Mouse (Mus musculus): ENCODE data around the gene Unc45a. TPM values are rescaled to one million over a fixed set of nuclear protein-coding genes. Genes with fewer than 3 reads are reported as not detected.

The Unc45a gene
- polyA plus RNA-seq, 1 experiment, result 102 TPM

GRCm38 (mm10) chr7:80283226-80283918, 57.4 kb downstream of the Unc45a start:
- DNase-seq, result no peak
- Histone ChIP-seq H3K4me3 (replicated peaks; ENCODE audit: extremely low read depth, low read depth, low read length) (no peak overlapping the region), H3K4me1 (ENCODE audit: control insufficient read depth, insufficient read depth, low read length) (no peaks in the 10 kb centered on the region)
- 82% methylated on average over 3 of the region's 3 CpGs for WGBS
- TF ChIP-seq POLR2A (IDR thresholded peaks at IDR 0.05; ENCODE audit: borderline replicate concordance, extremely low read depth, low read depth, low read length) (no peak), CTCF (IDR thresholded peaks at IDR 0.05; ENCODE audit: insufficient read depth, low read length) (no peak)

DNA sequence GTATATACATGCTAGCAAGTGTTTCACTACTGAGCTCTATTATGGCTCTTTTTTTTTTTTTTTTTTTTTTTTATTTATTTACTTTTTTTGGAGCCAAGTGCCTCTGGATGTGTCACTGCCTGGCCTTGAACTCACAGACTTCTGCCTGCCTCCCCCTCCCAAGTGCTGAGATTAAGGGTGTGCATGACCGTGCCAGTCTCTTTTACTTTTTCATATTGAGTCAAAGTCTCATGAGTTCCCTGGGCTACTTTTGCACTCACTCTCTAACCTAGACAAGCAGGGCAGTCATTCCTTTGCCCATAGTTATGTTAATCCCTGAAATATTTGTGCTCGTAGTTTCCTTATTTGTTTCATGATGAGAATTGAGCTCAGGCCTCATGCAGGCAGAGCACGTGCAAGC, 59.2 kb downstream of the Unc45a start:
- DNase-seq, result no peak
- Histone ChIP-seq H3K4me3 (replicated peaks; ENCODE audit: extremely low read depth, low read depth, low read length) (no peak overlapping the region), H3K4me1 (ENCODE audit: control insufficient read depth, insufficient read depth, low read length) (no peaks in the 10 kb centered on the region)
- no peak for TF ChIP-seq POLR2A (IDR thresholded peaks at IDR 0.05; ENCODE audit: borderline replicate concordance, extremely low read depth, low read depth, low read length)
- no peak for TF ChIP-seq CTCF (IDR thresholded peaks at IDR 0.05; ENCODE audit: insufficient read depth, low read length)
- 91% methylated on average over 3 of the region's 3 CpGs for WGBS

DNA sequence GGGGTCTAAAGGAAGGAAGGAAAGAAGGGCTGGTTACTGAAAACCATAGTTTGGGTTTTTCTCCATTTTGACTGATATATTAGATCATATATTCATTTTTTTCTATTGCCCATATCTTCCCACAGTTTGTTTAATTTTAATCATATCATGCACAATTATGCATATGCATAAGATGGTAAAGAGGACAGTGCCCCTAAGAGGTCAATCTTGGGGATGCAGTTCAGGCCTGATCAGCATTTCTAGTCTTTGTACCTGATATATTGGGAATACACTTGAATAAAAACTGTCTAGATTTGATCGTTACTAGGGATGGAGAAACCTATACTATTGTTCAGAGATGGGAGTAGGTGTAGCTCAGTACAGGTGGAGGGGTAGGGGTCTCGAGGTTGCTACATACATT, 59.8 kb downstream of the Unc45a start:
- no peak for TF ChIP-seq CTCF (IDR thresholded peaks at IDR 0.05; ENCODE audit: insufficient read depth, low read length)
- no peak for TF ChIP-seq POLR2A (IDR thresholded peaks at IDR 0.05; ENCODE audit: borderline replicate concordance, extremely low read depth, low read depth, low read length)
- 92% methylated on average over 2 of the region's 2 CpGs for WGBS
- Histone ChIP-seq H3K4me1 (ENCODE audit: control insufficient read depth, insufficient read depth, low read length) (no peaks in the 10 kb centered on the region), H3K4me3 (replicated peaks; ENCODE audit: extremely low read depth, low read depth, low read length) (no peak overlapping the region)
- no peak for DNase-seq

DNA sequence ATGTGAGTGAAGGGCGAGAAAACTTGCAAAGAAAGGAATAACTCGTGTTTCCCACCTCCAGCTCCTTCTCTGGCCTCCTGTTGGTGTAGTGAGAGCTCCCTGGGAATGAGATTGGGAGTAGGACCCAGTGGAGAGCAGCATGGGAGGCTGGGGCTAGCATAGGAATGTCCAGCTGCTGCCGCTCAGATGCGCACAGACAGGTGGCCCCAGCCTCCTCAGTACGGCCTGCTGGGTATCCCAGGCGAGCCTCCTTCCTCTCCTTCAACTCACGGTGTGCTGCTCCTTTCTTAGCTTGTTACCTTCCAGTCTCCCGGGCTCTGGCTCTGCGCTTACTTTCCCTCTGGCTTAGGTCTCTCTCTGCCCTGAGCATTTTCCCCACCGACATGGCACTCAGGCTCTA, 60.8 kb downstream of the Unc45a start:
- Histone ChIP-seq H3K4me1 (ENCODE audit: control insufficient read depth, insufficient read depth, low read length) (no peaks in the 10 kb centered on the region), H3K4me3 (replicated peaks; ENCODE audit: extremely low read depth, low read depth, low read length) (no peak overlapping the region)
- no peak for DNase-seq
- WGBS, result 82% methylated on average over 10 of the region's 10 CpGs
- no peak for TF ChIP-seq CTCF (IDR thresholded peaks at IDR 0.05; ENCODE audit: insufficient read depth, low read length)
- TF ChIP-seq POLR2A (IDR thresholded peaks at IDR 0.05; ENCODE audit: borderline replicate concordance, extremely low read depth, low read depth, low read length), result no peak

GRCm38 (mm10) chr7:80276374-80276773, 64.4 kb downstream of the Unc45a start:
- 92% methylated on average over 4 of the region's 4 CpGs for WGBS
- H3K4me3 ChIP-seq (replicated peaks; ENCODE audit: extremely low read depth, low read depth, low read length), result no peak overlapping the region
- no peak for DNase-seq
- H3K4me1 ChIP-seq (ENCODE audit: control insufficient read depth, insufficient read depth, low read length), result peaks cover 3% of the 10 kb centered on the region; the same call in 1 of the 2 replicates
- TF ChIP-seq CTCF (IDR thresholded peaks at IDR 0.05; ENCODE audit: insufficient read depth, low read length) (no peak), POLR2A (IDR thresholded peaks at IDR 0.05; ENCODE audit: borderline replicate concordance, extremely low read depth, low read depth, low read length) (no peak)

Other genes with a start within 250 kb of the Unc45a start
- gene Idh2, start 225.6 kb downstream of the Unc45a start, polyA plus RNA-seq (2012; rRNA removed), result 144 and 162 TPM in 2 replicates
- gene Sema4b, start 154.2 kb downstream of the Unc45a start, polyA plus RNA-seq (2012; rRNA removed), result 14.7 and 19.0 TPM in 2 replicates
- 93.8 and 94.6 TPM in 2 replicates for gene Cib1, start 108.2 kb downstream of the Unc45a start, polyA plus RNA-seq (2012; rRNA removed)
- 2.4 and 3.2 TPM in 2 replicates for gene Gdpgp1, start 108.1 kb downstream of the Unc45a start, polyA plus RNA-seq (2012; rRNA removed)
- 1.2 and 1.3 TPM in 2 replicates for gene Ttll13, start 94.6 kb downstream of the Unc45a start, polyA plus RNA-seq (2012; rRNA removed)
- 21.0 and 26.2 TPM in 2 replicates for gene Ngrn, start 79.8 kb downstream of the Unc45a start, polyA plus RNA-seq (2012; rRNA removed)
- gene Vps33b, start 71.4 kb downstream of the Unc45a start, polyA plus RNA-seq (2012; rRNA removed), result 11.9 and 14.4 TPM in 2 replicates
- 2.0 and 5.2 TPM in 2 replicates for gene Prc1, start 46.6 kb downstream of the Unc45a start, polyA plus RNA-seq (2012; rRNA removed)
- gene Rccd1, start 16.6 kb downstream of the Unc45a start, polyA plus RNA-seq (2012; rRNA removed), result 10.8 and 12.2 TPM in 2 replicates
- 20.4 and 26.9 TPM in 2 replicates for gene Hddc3, start 2.1 kb upstream of the Unc45a start, polyA plus RNA-seq (2012; rRNA removed)
- gene Man2a2, start 30.4 kb upstream of the Unc45a start, polyA plus RNA-seq (2012; rRNA removed), result 93.7 and 96.3 TPM in 2 replicates
- gene Fes, start 46.9 kb upstream of the Unc45a start, polyA plus RNA-seq (2012; rRNA removed), result 51.4 and 60.1 TPM in 2 replicates
- gene Furin, start 64.4 kb upstream of the Unc45a start, polyA plus RNA-seq (2012; rRNA removed), result 106 and 114 TPM in 2 replicates
- 0.42 and 0.75 TPM in 2 replicates for gene Blm, start 194.1 kb upstream of the Unc45a start, polyA plus RNA-seq (2012; rRNA removed)